Mouse (Mus musculus) forebrain, postnatal 0 days (tissue): Measurements from ENCODE around the gene Spns3. TPM values are rescaled to one million over a fixed set of nuclear protein-coding genes. Genes with fewer than 3 reads are reported as not detected.

Experiments
- ATAC-seq: fragments of 200-750 bp; cut with Nextera tagmentation; 2 replicates; pipeline ENCODE4 v1.8.0; 2017; ENCODE audit warnings: mild to moderate bottlenecking, moderate library complexity
- DNase-seq: peaks from one replicate; pipeline ENCODE4 v3.0.0-alpha.2; 2015
- H3K27ac ChIP-seq: fragments of 300-500 bp; sonication (generic); 2 replicates; pipeline ENCODE4 v1.5.1; 2014; ENCODE audit warnings: low read depth, mild to moderate bottlenecking, antibody characterized with exemption, low read length, moderate library complexity, mixed read lengths
- H3K27me3 ChIP-seq: fragments of 300-500 bp; sonication (generic); 2 replicates; pipeline ENCODE4 v1.6.1; 2014; ENCODE audit warnings: mild to moderate bottlenecking, low read length, mixed read lengths; ENCODE audit not compliant: insufficient read depth
- H3K36me3 ChIP-seq: fragments of 300-500 bp; sonication (generic); 2 replicates; pipeline ENCODE4 v1.6.1; 2014; ENCODE audit warnings: mild to moderate bottlenecking, moderate library complexity; ENCODE audit not compliant: insufficient read depth
- H3K4me1 ChIP-seq: fragments of 300-500 bp; sonication (generic); 2 replicates; pipeline ENCODE4 v1.6.1; 2014; ENCODE audit warnings: antibody characterized with exemption; ENCODE audit not compliant: insufficient read depth
- H3K4me2 ChIP-seq: fragments of 300-500 bp; sonication (generic); 2 replicates; pipeline ENCODE4 v1.6.1; 2014; ENCODE audit warnings: low read depth, mild to moderate bottlenecking, moderate library complexity
- H3K4me3 ChIP-seq: fragments of 300-500 bp; sonication (generic); 2 replicates; pipeline ENCODE4 v1.5.1; 2014; ENCODE audit warnings: low read depth, low read length, mixed read lengths
- H3K9ac ChIP-seq: fragments of 300-500 bp; sonication (generic); 2 replicates; pipeline ENCODE4 v1.6.1; 2014; ENCODE audit warnings: mild to moderate bottlenecking
- H3K9me3 ChIP-seq: fragments of 300-500 bp; sonication (generic); 2 replicates; pipeline ENCODE4 v1.6.1; 2016; ENCODE audit warnings: low read length
- CTCF ChIP-seq: sonication (generic); IDR thresholded peaks from 2 replicates; pipeline ENCODE4 v1.5.1; 2016; ENCODE audit warnings: antibody characterized with exemption, control low read depth, low read depth
- WGBS: fragments of 180-500 bp; shearing (Covaris S2); extraction: QIAGEN DNeasy Blood & Tissue Kit; methylation state at CpG from one replicate; pipeline ENCODE4 v1.1.7; 2014; 5-methylcytosine and 5-hydroxymethylcytosine counted together
- polyA plus RNA-seq: library from polyadenylated mRNA; unstranded; fragments of >200 nt; fragmentation: Nextera tagmentation; extraction: Ambion mirVana; gene quantifications from 2 replicates; pipeline ENCODE4 v1.2.1, GENCODE M21; 2015
- total RNA-seq: library from RNA; depleted of rRNA; stranded (reverse); fragments of >200 nt; gene quantifications from 2 replicates; pipeline ENCODE4 v1.2.3, GENCODE M21; 2014; rRNA removed

Gene Spns3
- total RNA-seq, result 0.15 TPM in 1 of 2 replicates, not detected in the other
- 0.06 and 0.07 TPM in 2 replicates for polyA plus RNA-seq

DNA sequence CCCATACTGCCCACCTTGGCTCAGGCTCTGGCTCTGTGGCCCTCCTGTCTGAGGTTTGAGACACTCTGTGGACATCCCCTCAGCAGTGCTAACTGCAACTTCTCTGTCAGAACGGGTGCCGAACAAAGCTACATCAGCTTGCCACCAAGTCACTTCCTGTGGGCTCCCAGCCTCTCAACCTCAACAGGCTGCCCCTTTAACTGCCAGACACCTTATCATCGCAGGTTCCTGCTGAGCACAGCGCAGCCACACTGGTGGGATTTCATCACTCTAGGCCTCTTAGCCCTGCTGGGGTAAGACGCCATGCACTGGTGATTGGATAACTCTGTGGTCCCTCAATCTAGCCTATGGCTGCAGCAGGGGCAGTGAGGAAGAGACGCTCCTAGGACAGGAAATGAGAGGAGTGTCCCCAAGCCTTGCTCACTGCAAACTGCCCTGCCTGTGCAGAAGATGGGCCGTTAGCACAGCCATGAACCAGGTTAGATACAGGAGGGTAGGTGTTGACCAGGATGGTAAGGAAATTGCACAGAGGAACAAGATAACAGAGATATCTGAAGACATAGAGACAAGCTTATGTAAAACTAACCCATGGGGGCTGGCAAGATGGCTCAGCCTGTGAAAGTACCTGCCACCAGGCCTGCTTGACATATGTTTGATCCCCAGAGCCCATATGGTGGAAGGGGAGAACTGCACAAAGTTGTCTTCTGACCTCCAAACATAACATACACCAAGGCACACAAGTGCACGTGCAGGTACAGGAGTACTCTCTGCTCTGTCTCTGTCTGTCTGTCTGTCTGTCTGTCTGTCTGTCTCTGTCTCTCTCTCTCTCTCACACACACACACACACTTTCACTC, at the start of gene Spns3:
Spns3 (minus strand) TSS at position 373 of the 855 bp plus-strand sequence.
- no peak within 1 kb of the TSS for H3K9ac ChIP-seq
- H3K4me2 ChIP-seq, result no peak within 1 kb of the TSS
- no peak for TF ChIP-seq CTCF
- H3K27me3 ChIP-seq, result no peaks in the 10 kb centered on the region
- no peaks in the 10 kb centered on the region for H3K9me3 ChIP-seq
- DNase-seq (no peak), ATAC-seq (no peak)
- no peaks in the 10 kb centered on the region for H3K36me3 ChIP-seq
- WGBS, result 75% methylated on average over 8 of the region's 8 CpGs
- H3K4me1 ChIP-seq, result no peaks in the 10 kb centered on the region
- H3K27ac ChIP-seq, result no peak within 1 kb of the TSS
- H3K4me3 ChIP-seq, result no peak within 1 kb of the TSS

DNA sequence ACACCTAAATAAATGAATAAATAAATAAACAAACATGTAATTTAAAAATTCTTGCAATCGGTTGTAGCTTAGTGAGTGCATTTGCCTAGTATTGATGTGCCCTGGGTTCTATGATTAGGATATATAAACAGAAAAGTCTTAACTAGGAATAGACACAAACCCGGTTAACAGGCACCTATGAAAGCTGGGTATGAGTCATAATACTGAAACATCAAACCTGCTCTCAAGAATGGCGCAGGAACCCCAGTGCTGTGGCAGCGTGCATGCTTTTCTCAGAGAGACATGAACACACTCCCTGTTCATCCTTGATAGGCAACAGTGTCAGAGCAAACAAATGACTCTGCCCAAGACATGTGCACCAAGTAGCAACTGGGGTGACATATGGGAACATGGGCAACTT, 47.5 kb upstream of the Spns3 start:
- no peak for DNase-seq
- H3K4me1 ChIP-seq, result no peaks in the 10 kb centered on the region
- H3K4me2 ChIP-seq, result no peak overlapping the region
- TF ChIP-seq CTCF, result no peak
- no peaks in the 10 kb centered on the region for H3K27me3 ChIP-seq
- WGBS, result 89% methylated on average over 4 of the region's 4 CpGs
- H3K9ac ChIP-seq, result no peak overlapping the region
- no peak overlapping the region for H3K27ac ChIP-seq
- no peaks in the 10 kb centered on the region for H3K9me3 ChIP-seq
- no peak overlapping the region for H3K4me3 ChIP-seq
- no peak for ATAC-seq
- no peaks in the 10 kb centered on the region for H3K36me3 ChIP-seq

DNA sequence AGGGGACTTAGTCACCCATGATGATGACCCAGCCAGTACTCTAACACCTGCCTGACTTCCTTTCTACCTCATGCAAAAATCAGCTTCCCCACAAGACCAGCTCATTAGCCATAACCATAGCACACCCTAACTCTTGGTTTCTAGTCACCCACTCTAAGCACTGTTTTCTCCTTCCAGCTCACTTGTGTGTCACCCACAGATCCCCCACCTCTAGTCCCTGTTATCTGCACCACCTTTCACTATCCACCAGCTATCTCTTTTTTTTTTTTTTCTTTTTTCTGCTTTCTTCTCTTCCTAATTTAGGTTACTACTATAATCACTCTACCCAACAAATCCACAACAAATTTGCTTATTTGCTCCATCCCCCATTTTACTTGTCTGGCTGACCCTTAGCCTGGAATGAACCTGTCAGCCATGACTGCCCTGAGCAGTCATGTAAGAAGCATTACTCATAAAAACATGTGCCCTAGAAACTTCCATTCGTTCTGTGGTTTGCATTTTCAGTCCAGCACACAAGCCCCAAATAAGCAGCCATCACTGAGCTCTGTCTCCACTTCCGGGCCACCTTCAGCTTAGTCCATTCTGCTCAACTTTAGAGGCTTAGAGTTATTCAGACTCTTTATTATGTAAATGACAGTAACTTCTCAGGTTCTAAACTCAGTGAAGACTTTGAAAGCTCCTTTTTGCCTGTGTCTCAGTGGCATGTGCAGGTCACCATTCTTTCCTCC, 44.9 kb upstream of the Spns3 start:
- no peak for ATAC-seq
- Histone ChIP-seq H3K27me3 (no peaks in the 10 kb centered on the region), H3K4me3 (no peak overlapping the region), H3K4me2 (no peak overlapping the region), H3K9ac (no peak overlapping the region), H3K4me1 (no peaks in the 10 kb centered on the region), H3K27ac (no peak overlapping the region), H3K36me3 (no peaks in the 10 kb centered on the region), H3K9me3 (no peaks in the 10 kb centered on the region)
- TF ChIP-seq CTCF, result no peak
- no peak for DNase-seq
- WGBS, result 56% methylated on average over 2 of the region's 2 CpGs

DNA sequence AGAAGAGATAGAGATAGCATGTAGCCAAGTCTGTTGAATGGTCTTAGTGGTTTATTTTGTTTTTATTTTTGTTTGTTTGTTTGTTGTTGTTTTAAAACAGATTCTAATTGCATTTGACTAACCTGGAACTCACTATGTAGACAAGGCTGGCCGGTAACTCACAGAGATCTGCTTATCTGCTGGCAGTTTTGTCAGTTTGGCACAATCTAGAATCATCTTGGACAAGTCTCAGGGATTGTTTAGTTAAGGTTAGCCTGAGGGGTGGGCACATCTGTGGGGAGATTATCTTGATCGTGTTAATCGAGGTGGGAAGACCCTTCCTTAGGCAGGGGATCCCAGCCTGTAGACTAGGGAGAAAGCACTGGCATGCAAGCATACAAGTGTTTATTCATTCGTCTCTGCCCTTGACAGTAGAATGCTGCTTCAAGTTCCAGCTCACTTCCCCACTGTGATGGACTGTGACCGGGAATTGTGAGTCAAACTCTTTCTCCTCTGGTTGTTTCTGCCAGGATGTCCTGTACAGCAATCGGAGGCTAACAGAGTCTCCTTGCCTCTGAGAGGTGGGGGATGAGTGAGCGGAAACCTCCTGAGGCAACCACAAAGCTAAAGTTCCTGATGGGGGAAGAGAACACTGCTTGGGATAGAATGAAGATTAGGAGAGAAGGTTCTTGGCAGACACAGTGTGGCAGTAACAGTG, 37.4 kb upstream of the Spns3 start:
- Histone ChIP-seq H3K27me3 (no peaks in the 10 kb centered on the region), H3K4me2 (no peak overlapping the region), H3K36me3 (no peaks in the 10 kb centered on the region), H3K27ac (no peak overlapping the region), H3K4me1 (no peaks in the 10 kb centered on the region), H3K9ac (no peak overlapping the region), H3K9me3 (no peaks in the 10 kb centered on the region), H3K4me3 (no peak overlapping the region)
- TF ChIP-seq CTCF, result no peak
- DNase-seq (no peak), ATAC-seq (no peak)
- 72% methylated on average over 7 of the region's 7 CpGs for WGBS

DNA sequence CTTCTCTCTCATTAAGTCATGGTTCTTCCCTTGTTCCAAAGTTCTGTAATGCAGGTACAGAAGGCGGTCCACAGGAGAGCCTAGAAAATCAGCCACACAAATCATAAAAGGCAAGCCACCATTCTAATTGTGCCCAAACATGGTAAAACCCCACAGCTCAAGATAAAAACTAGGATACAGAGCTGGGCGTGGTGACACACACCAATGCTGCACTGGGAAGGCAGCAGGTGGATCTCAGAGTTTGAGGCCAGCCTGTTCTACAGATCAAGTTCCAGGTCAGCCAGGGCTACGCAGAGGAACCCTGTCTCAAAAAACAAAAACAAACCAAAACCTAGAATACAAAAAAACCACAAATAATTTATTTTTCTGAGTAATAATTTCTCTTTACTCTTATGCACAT, 36.3 kb upstream of the Spns3 start:
- WGBS, result 90% methylated on average over 3 of the region's 3 CpGs
- H3K4me2 ChIP-seq, result no peak overlapping the region
- ATAC-seq (no peak), DNase-seq (no peak)
- no peaks in the 10 kb centered on the region for H3K36me3 ChIP-seq
- TF ChIP-seq CTCF, result no peak
- H3K4me3 ChIP-seq, result no peak overlapping the region
- no peak overlapping the region for H3K27ac ChIP-seq
- H3K4me1 ChIP-seq, result no peaks in the 10 kb centered on the region
- no peaks in the 10 kb centered on the region for H3K9me3 ChIP-seq
- no peaks in the 10 kb centered on the region for H3K27me3 ChIP-seq
- H3K9ac ChIP-seq, result no peak overlapping the region

DNA sequence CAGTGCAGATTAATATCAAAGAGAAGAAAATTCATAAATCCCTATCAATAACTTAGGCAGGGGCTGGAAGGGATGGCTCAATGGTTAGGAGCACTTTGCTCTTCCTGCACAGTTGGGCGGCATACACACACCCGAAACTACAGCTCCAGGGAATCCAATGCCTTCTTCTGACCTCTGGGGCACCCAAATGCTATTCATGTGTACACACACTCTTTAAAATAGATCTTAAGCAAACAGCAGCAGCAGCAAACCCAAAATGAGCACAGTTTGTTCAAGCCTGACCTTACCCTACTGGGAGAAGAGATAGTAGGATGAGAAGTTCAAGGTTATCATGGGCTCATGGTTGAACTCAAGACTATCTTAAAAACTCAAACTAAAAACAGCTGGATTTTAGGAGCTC, 32.8 kb upstream of the Spns3 start:
- Histone ChIP-seq H3K36me3 (no peaks in the 10 kb centered on the region), H3K9ac (no peak overlapping the region), H3K4me1 (no peaks in the 10 kb centered on the region), H3K27ac (no peak overlapping the region), H3K4me2 (no peak overlapping the region), H3K4me3 (no peak overlapping the region), H3K9me3 (no peaks in the 10 kb centered on the region), H3K27me3 (no peaks in the 10 kb centered on the region)
- TF ChIP-seq CTCF, result no peak
- 87% methylated on average over 2 of the region's 2 CpGs for WGBS
- DNase-seq, result no peak
- no peak for ATAC-seq

DNA sequence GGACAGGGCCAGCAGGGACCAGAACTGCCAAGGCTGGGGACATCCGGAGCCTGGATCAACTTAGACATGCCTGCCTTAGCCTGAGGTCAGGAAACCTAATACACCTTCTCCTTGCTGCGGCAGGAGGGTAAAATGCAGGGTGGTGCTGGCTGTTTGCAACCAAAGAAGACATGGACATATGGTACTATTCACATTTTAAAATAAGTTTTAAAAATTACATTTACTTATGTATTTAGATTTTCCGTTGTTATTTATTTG, 32.1 kb upstream of the Spns3 start:
- no peak for ATAC-seq
- Histone ChIP-seq H3K4me1 (no peaks in the 10 kb centered on the region), H3K4me2 (no peak overlapping the region), H3K27ac (no peak overlapping the region), H3K9ac (no peak overlapping the region), H3K36me3 (no peaks in the 10 kb centered on the region), H3K4me3 (no peak overlapping the region), H3K27me3 (no peaks in the 10 kb centered on the region), H3K9me3 (no peaks in the 10 kb centered on the region)
- DNase-seq, result no peak
- no peak for TF ChIP-seq CTCF
- 85% methylated on average over 3 of the region's 3 CpGs for WGBS
